Mouse (Mus musculus) heart, adult 2 months (tissue): Measurements from ENCODE around the gene Myo6.

Experiments used
- CTCF ChIP-seq: fragments of 200-600 bp; IDR thresholded peaks from 2 replicates; pipeline ENCODE4 v1.8.1; 2022; ENCODE audit warnings: antibody characterized with exemption, mild to moderate bottlenecking, moderate library complexity
- EP300 ChIP-seq: fragments of 200-500 bp; IDR thresholded peaks from 2 replicates; pipeline ENCODE4 v1.6.1; 2011; ENCODE audit warnings: low read depth, low read length, control low read depth; ENCODE audit not compliant: insufficient read depth

GRCm38 (mm10) chr9:80181692-80182091, 16.9 kb downstream of the Myo6 start:
- TF ChIP-seq CTCF: no peak
- TF ChIP-seq EP300: no peak
